Mouse (Mus musculus): ENCODE measurements around the gene Fgr. TPM values are rescaled to one million over a fixed set of nuclear protein-coding genes. Genes with fewer than 3 reads are reported as not detected.
A peak's percentile ranks its signal among the peaks of the same experiment; 100 is the strongest.

The Fgr gene
- total RNA-seq, 1 experiment from 2014 or later = 266 TPM

DNA sequence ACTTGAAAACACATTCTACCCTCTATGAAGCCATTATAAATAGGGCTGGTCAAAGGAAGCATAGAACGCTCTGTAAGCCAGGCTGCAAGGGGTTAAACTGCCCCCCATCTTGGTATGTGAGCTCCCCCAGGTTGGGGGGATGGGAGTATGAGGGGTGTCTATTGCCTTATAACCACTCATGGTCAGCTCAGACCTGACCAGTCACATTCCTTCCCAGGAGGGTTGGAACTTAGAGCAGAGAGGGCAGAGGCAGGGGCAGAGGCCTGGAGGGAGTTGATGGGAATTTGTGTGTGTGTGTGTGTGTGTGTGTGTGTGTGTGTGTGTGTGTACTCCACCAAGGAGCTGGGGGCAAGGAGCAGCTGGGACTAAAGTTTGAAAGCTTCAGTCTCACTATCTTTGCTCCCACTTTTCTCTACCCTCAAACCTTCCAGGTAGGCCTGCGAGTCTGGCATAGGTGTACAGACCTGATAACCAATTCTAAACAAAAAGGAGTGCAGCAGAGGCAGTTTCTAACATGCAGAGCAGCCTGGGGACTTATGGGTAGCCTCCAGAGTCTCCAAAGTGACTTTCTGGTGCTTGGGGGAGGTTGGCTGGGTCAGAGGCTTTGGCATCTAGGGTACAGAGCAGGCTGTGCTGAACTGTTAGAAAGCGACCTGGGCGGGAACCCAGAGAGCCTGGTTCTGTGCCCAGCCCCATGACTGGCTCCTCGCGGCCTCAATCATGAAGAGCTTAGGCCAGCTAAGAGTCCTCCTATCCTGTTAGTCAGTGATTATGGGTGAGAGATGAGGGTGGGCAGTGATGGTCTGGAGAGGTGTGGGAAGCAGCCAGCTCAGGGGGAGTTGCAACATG, 70.1 kb downstream of the Fgr start:
- ATAC-seq (replicated peaks; ENCODE audit: insufficient number of reproducible peaks, low FRiP score, low TSS enrichment, poor library complexity, severe bottlenecking) = no peak

DNA sequence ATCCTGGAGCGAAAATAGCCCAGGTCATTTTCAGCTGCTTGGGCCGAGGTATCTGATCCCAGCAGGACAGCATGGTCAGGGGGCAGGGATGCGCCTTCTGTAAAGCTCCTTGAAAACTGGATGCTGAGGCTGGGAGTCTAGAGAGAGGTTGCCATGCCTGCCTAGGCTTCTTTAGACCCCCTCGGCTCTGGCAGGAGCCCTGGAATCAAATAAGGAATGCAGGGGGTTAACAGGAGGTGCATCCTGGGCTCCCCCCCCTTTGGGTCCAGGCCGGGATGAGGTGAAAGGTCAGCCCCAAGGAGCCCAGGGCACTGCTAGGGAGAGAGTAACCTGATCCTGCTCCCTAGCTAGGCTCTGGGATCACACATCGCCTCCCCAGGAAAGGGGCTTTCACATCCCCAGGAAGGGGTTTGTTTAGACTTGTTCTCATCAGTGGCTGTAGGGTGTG, 70.8 kb downstream of the Fgr start:
- ATAC-seq (replicated peaks; ENCODE audit: insufficient number of reproducible peaks, low FRiP score, low TSS enrichment, poor library complexity, severe bottlenecking) = no peak

- ATAC-seq (replicated peaks; ENCODE audit: insufficient number of reproducible peaks, low FRiP score, low TSS enrichment, poor library complexity, severe bottlenecking) = no peak
Measured at GRCm38 (mm10) chr4:133045771-133046474, 72.0 kb downstream of the Fgr start.

DNA sequence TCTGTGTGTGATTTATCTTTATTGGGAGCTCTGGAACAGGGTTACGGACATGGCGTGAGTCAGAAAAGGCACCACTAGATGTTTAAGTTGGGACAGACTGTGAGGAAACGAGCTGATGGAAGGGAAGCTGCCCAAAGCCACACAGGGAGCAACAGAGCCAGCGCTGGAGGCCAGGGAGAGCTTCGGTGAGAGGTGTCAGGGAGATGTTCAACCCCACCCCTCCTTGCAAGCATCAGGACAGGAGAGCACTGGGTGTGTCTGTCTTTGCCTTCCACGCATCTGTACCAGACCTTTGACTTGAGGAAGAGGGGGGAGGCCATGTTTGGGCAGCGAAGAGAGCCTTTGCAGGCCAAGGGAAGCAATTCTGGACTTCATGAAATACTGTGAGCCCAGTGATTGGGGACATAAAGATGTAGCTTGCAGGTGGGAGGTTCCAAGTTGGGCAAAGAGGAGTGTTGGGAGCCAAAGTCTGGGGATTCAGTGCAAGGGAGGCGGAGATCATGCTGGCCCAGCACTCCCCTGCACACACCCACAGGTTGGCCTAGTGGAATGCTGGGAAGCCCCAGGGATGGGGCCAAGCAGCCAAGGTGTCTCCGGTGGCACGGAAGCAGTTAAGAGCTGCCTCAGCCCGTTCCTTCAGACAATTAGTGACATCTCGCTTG, 72.9 kb downstream of the Fgr start:
- no peak for ATAC-seq (replicated peaks; ENCODE audit: insufficient number of reproducible peaks, low FRiP score, low TSS enrichment, poor library complexity, severe bottlenecking)

DNA sequence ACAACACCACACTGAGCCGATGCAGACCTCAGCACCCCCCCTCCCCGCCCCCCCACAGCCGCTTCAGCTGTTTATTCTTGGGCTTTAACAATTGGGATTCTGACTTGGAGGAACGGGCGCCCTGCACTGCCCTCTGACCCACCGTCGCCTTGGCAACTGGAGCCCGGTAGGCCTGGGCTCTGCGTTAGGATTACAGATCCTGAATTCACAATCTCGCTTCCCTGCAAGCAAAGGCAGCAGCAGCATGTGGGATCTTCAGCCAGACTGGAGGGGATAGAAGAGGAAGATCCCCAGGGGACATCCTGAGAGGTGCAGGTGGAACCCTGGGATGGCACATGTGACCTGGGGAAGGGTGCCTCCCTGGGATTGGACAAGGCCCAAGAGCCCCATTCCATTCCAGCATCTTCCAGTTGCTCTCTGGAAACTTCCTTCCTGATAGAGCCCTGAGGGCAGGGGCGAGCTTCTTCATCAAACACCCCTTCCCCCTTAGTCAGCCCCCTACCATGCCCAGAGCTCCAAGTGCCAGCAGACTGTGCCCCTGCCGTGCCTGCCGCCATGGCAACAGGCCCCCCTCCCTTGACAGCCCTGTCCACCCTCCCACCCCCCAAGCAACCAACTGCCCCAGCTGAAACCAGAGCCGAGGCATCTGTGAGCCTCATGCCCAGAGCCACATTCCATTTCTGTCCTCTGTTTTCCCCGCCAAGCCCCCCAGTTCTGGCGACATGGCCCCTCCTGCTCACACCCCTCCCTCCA, 73.6 kb downstream of the Fgr start:
- no peak for ATAC-seq (replicated peaks; ENCODE audit: insufficient number of reproducible peaks, low FRiP score, low TSS enrichment, poor library complexity, severe bottlenecking)

DNA sequence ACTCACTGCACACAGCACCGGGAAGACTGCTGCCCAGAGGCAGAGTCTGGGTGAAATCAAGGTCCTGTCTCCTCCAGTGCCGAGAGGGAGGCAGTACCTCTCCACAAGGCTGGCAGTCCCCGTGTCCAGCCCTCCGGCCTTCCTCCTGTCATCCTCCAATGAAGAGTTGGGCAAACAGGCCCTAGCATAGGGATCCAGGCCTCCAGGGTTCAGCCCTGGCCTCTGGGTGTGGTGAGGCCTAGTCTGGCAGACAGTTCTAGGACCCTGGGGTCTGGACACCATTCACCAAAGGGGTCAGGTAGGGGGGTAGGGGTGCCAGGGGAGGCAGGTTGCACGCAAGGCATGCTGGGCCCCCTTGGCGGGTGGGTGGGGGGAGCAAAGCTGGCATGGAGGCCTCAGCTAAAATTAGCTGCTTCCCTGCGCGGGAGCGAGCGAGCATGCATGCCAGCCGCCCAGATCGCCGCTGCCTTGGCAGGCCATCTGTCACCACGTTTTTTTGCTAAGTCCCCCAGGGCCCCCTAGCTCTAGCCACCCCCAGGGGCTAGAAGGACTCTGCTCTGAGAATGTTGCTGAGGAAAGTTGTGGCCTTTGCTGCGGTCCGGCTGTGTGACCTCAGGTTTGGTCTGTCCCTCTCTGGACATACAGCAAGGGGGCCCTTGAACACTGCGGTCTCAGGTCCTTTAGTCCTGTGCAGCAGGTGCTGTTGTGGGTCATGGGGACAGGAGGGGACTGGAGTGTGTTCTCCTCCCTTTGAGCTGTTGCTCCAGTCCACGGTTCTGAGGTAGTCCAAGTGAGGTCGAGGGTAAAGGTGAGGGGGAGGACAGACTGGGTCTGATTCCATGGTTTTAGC, 75.4 kb downstream of the Fgr start:
- ATAC-seq (replicated peaks; ENCODE audit: insufficient number of reproducible peaks, low FRiP score, low TSS enrichment, poor library complexity, severe bottlenecking) = no peak

DNA sequence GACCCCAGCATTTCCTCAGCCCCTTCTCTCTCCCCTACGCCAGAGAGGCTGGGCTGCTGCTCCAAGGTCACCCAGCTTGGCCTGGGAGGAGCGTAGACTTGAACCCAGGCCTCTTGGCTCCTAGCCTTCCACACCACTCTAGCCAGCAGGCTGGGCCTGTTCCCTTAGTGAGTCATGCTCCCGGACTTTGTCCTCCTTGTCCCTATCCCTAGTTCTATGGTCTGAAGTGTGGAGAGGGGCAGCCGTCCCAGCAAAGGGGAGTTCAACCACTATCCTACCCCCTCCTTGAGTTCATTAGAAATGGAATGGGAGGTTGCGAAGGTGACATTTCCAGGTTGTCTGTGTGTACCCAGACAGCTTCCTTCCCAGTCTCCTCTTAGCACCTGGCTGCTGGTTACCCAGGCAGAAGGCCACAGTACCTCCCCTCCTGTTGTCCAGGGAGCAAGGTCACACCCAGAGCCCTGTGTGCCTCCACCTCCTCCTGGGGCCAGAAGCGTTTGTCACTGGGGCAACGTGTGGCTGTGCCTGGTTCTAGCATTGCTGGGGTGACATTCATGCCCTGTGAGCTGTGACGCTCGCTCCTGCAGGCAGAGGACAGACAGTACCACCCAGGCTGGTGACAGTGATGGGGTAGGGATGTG, 76.4 kb downstream of the Fgr start:
- ATAC-seq (replicated peaks; ENCODE audit: insufficient number of reproducible peaks, low FRiP score, low TSS enrichment, poor library complexity, severe bottlenecking) = no peak

- ATAC-seq (replicated peaks; ENCODE audit: insufficient number of reproducible peaks, low FRiP score, low TSS enrichment, poor library complexity, severe bottlenecking) = peak; percentile 15; the same call in 1 of the 2 replicates
Measured at GRCm38 (mm10) chr4:133050837-133051549, 77.1 kb downstream of the Fgr start.

GRCm38 (mm10) chr4:133051550-133051865, 77.6 kb downstream of the Fgr start:
- ATAC-seq (replicated peaks; ENCODE audit: insufficient number of reproducible peaks, low FRiP score, low TSS enrichment, poor library complexity, severe bottlenecking) = no peak

Other genes with a start within 250 kb of the Fgr start
- 3.8 to 7.9 TPM (median 4.4 TPM) in 3 replicates for gene Xkr8, start 241.5 kb upstream of the Fgr start, total RNA-seq (2017)
- gene Smpdl3b, start 216.8 kb upstream of the Fgr start, total RNA-seq (2017) = 108 to 191 TPM (median 160 TPM) in 3 replicates
- 39.3 to 41.2 TPM (median 40.2 TPM) in 3 replicates for gene Rpa2, start 205.8 kb upstream of the Fgr start, total RNA-seq (2017)
- 196 to 216 TPM (median 214 TPM) in 3 replicates for gene Themis2, start 177.7 kb upstream of the Fgr start, total RNA-seq (2017)
- gene Ppp1r8, start 130.9 kb upstream of the Fgr start, total RNA-seq (2017) = 38.1 to 54.2 TPM (median 52.6 TPM) in 3 replicates
- gene Stx12, start 89.6 kb upstream of the Fgr start, total RNA-seq (2017) = 64.8 to 81.4 TPM (median 73.4 TPM) in 3 replicates
- 27.3 to 53.5 TPM (median 33.8 TPM) in 3 replicates for gene Fam76a, start 51.5 kb upstream of the Fgr start, total RNA-seq (2017)
- 2.8 to 13.7 TPM (median 3.3 TPM) in 3 replicates for gene Ahdc1, start 37.2 kb downstream of the Fgr start, total RNA-seq (2017)
- 66.9 to 107 TPM (median 85.9 TPM) in 3 replicates for gene Wasf2, start 156.4 kb downstream of the Fgr start, total RNA-seq (2017)
- not detected in 3 replicates for gene Cd164l2, start 238.0 kb downstream of the Fgr start, total RNA-seq (2017)
- not detected in 3 replicates for gene Gpr3, start 238.4 kb downstream of the Fgr start, total RNA-seq (2017)